Mouse (Mus musculus): Measurements from ENCODE around the gene Plbd1.

DNA sequence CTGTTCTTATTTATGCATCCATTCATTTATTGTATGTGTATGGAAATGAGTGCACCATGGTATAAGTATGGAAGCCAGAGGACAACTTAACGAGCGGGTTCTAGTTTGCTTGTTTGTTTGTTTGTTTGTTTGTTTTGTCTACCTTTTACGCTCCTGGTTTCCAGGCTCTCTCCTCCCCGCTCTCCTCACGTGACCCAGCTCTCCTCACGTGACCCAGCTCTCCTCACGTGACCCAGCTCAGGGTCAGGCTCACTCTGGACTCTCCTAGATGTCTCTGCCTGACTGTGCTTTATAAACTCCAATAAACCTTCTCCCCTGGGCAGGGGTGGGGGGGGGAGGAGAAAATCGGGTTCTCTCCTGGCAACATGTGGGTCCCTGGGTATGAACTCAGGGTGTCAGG lies 11.1 kb downstream of the Plbd1 start:
- TF ChIP-seq CTCF (IDR thresholded peaks at IDR 0.05; ENCODE audit: control insufficient read depth, insufficient read depth, low read length) = no peak
- TF ChIP-seq POLR2A (IDR thresholded peaks at IDR 0.05; ENCODE audit: borderline replicate concordance, control insufficient read depth, low read depth, low read length) = no peak
